9 mouse cellular contexts compared by ENCODE assay signal in genomic region chr16:93682156-93682688, GRCm38 (mm10). TPM values are rescaled to one million over a fixed set of nuclear protein-coding genes. Genes with fewer than 3 reads are reported as not detected.
A peak's percentile ranks its signal among the peaks of the same experiment; 100 is the strongest.
DNase-seq lines count a peak whose midpoint lies in the region; ATAC-seq and TF ChIP-seq lines count a peak whose summit lies in the region.
"Had no signal": no experiment of that assay in that cellular context is flagged by ENCODE, and none has a peak within 500 bp of the region (broad histone marks: within the 10 kb centered on the region; RNA-seq: fewer than 3 reads in every experiment).

No protein-coding gene starts in this region.

- peak; percentile 58 for DNase-seq in heart, embryonic 10.5 days (ENCODE audit: low spot score)
- no peak for DNase-seq in heart, postnatal 4 days
- DNase-seq in ES-E14 (ENCODE audit: low read depth, low spot score): peak; percentile 64
- DNase-seq in forebrain, postnatal 0 days: no peak
- no peak for DNase-seq in left cerebral cortex, postnatal 36 days (ENCODE audit: low spot score in 2 of 2)
- DNase-seq in thymus, adult 18-20 months: no peak
- no peak for DNase-seq in layer of hippocampus, postnatal 36 days

- H3K4me3 ChIP-seq in heart, embryonic 10.5 days: peak overlapping the region; percentile 61
- peak overlapping the region; percentile 60 to 74; a peak in 3 of 4 replicates for H3K4me3 ChIP-seq in ES-E14 (ENCODE audit: insufficient read depth in 1 of 2, low read depth in 1 of 2, low read length in 2 of 2, poor library complexity in 1 of 2, severe bottlenecking in 1 of 2)
- H3K4me3 ChIP-seq in forebrain, postnatal 0 days (ENCODE audit: low read depth, low read length): no peak overlapping the region

- ATAC-seq in forebrain, postnatal 0 days: no peak
- peak; percentile 23 for ATAC-seq in megakaryocyte, adult 5-6 weeks (ENCODE audit: poor library complexity, severe bottlenecking)

- in situ Hi-C loops in ES-E14 (cut with MboI; ENCODE audit: low sequenced_read_pairs in 2 of 2, unreplicated experiment in 2 of 2): loop anchor here (10.0 kb wide), 2 partner anchors 93 to 103 kb away; no protein-coding TSS in a partner anchor

- H3K9ac ChIP-seq in ES-E14 (ENCODE audit: insufficient read depth, low read depth, low read length, poor library complexity, severe bottlenecking): peak overlapping the region; percentile 81
- H3K9ac ChIP-seq in forebrain, postnatal 0 days: no peak overlapping the region

- TF ChIP-seq CTCF in forebrain, postnatal 0 days (IDR thresholded peaks at IDR 0.05; ENCODE audit: low read depth): no peak

- H3K27me3 ChIP-seq in heart, embryonic 10.5 days (ENCODE audit: insufficient read depth, poor library complexity, severe bottlenecking): peaks cover 60% of the 10 kb centered on the region
- H3K27me3 ChIP-seq in forebrain, postnatal 0 days (ENCODE audit: insufficient read depth, low read length): peaks cover 32% of the 10 kb centered on the region

- H3K36me3 ChIP-seq in heart, embryonic 10.5 days: no peaks in the 10 kb centered on the region
- peaks cover 4% of the 10 kb centered on the region; the same call in 1 of the 2 replicates for H3K36me3 ChIP-seq in ES-E14 (ENCODE audit: control insufficient read depth, insufficient read depth, low read length, poor library complexity, severe bottlenecking)
- H3K36me3 ChIP-seq in forebrain, postnatal 0 days (ENCODE audit: insufficient read depth): no peaks in the 10 kb centered on the region
- H3K36me3 ChIP-seq: G1E had no signal

- peak overlapping the region; percentile 65 for H3K4me2 ChIP-seq in forebrain, postnatal 0 days (ENCODE audit: low read depth)

- no peaks in the 10 kb centered on the region for H3K9me3 ChIP-seq in heart, embryonic 10.5 days
- no peaks in the 10 kb centered on the region for H3K9me3 ChIP-seq in ES-E14 (ENCODE audit: control insufficient read depth, insufficient read depth, low read depth, low read length)
- no peaks in the 10 kb centered on the region for H3K9me3 ChIP-seq in forebrain, postnatal 0 days (ENCODE audit: low read length)

- H3K27ac ChIP-seq in heart, embryonic 10.5 days: no peak overlapping the region
- H3K27ac ChIP-seq in ES-E14 (ENCODE audit: insufficient read depth, low read depth, low read length, poor library complexity, severe bottlenecking): peak overlapping the region; percentile 84
- H3K27ac ChIP-seq in forebrain, postnatal 0 days (ENCODE audit: low read depth, low read length): no peak overlapping the region

- WGBS in heart, embryonic 10.5 days: 21% methylated on average over 13 of the region's 13 CpGs
- WGBS in forebrain, postnatal 0 days: 23% methylated on average over 13 of the region's 13 CpGs

- peaks cover 19% of the 10 kb centered on the region for H3K4me1 ChIP-seq in heart, embryonic 10.5 days
- peaks cover 12 to 21% of the 10 kb centered on the region in 2 experiments; a peak in 3 of 4 replicates for H3K4me1 ChIP-seq in ES-E14 (ENCODE audit: control insufficient read depth in 2 of 2, insufficient read depth in 2 of 2, low read length in 2 of 2, poor library complexity in 1 of 2)
- peaks cover 5% of the 10 kb centered on the region; the same call in 1 of the 2 replicates for H3K4me1 ChIP-seq in forebrain, postnatal 0 days (ENCODE audit: insufficient read depth)

- intact Hi-C loops in left cerebral cortex, postnatal 36 days (cut with DNase I): loop anchor here (10.0 kb wide), 1 partner anchor 83 kb away; no protein-coding TSS in a partner anchor

TF ChIP-seq in ES-E14, 5 proteins besides CTCF, POLR2A, EP300 and RAD21:
- TF ChIP-seq ZC3H11A (IDR thresholded peaks at IDR 0.05; ENCODE audit: borderline replicate concordance, low read depth, low read length): no peak
- TF ChIP-seq MAFK (IDR thresholded peaks at IDR 0.05; ENCODE audit: insufficient read depth, low read depth, low read length): peak; percentile 95

RNA-seq across cellular contexts. Expression of gene Cbr3, which starts 0.8 kb away (rescaled TPM):
- polyA plus RNA-seq in heart, embryonic 10.5 days (2016; fragmentation: Nextera tagmentation; extraction: Ambion mirVana): 0.20 and 0.23 TPM in 2 replicates
- total RNA-seq in heart, postnatal 4 days (2021): 1 to 10 TPM; 2.2 to 2.5 TPM
- total RNA-seq in ES-E14 (2012; rRNA removed): 15.2 and 16.0 TPM in 2 replicates
- 1.9 and 3.8 TPM in 2 replicates for total RNA-seq in forebrain, postnatal 0 days (2014; rRNA removed)
- 5.0 and 5.3 TPM in 2 replicates for polyA plus RNA-seq in forebrain, postnatal 0 days (2015; fragmentation: Nextera tagmentation; extraction: Ambion mirVana)
- total RNA-seq in megakaryocyte, adult 5-6 weeks (2015): 0.83 and 1.8 TPM in 2 replicates
- total RNA-seq in megakaryocyte, adult 5-6 weeks (2017): 0.73 and 1.3 TPM in 2 replicates
- total RNA-seq in left cerebral cortex, postnatal 36 days (2021): 10 to 100 TPM; 14.5 to 15.9 TPM
- total RNA-seq in layer of hippocampus, postnatal 36 days (2021): 10 to 100 TPM; 18.2 to 19.8 TPM
- total RNA-seq: G1E had no signal
- polyA plus RNA-seq: G1E had no signal

RNA-seq across cellular contexts. Expression of gene Dop1b, which starts 29.5 kb away (rescaled TPM):
- polyA plus RNA-seq in heart, embryonic 10.5 days (2016; fragmentation: Nextera tagmentation; extraction: Ambion mirVana): 6.3 and 7.4 TPM in 2 replicates
- 10 to 100 TPM; 15.0 to 18.3 TPM for total RNA-seq in heart, postnatal 4 days (2021)
- total RNA-seq in ES-E14 (2012; rRNA removed): 11.6 and 16.8 TPM in 2 replicates
- total RNA-seq in forebrain, postnatal 0 days (2014; rRNA removed): 38.7 and 48.4 TPM in 2 replicates
- polyA plus RNA-seq in forebrain, postnatal 0 days (2015; fragmentation: Nextera tagmentation; extraction: Ambion mirVana): 19.4 and 22.0 TPM in 2 replicates
- total RNA-seq in megakaryocyte, adult 5-6 weeks (2015): 20.3 and 38.8 TPM in 2 replicates
- total RNA-seq in megakaryocyte, adult 5-6 weeks (2017): 10.5 and 15.2 TPM in 2 replicates
- 100 to 1,000 TPM in 1 of 2 experiments, 10 to 100 TPM in 1; 90.5 to 103 TPM for total RNA-seq in left cerebral cortex, postnatal 36 days (2021)
- 100 to 1,000 TPM; 104 to 114 TPM for total RNA-seq in layer of hippocampus, postnatal 36 days (2021)

RNA-seq across cellular contexts. Expression of gene Gm5678, which starts 54.3 kb away (rescaled TPM):
- not detected in 2 replicates for polyA plus RNA-seq in heart, embryonic 10.5 days (2016; fragmentation: Nextera tagmentation; extraction: Ambion mirVana)
- 1 to 10 TPM in 1 of 2 experiments, under 1 TPM in 1; 0.62 to 1.5 TPM for total RNA-seq in heart, postnatal 4 days (2021)
- not detected in 2 replicates for total RNA-seq in ES-E14 (2012; rRNA removed)
- not detected in 2 replicates for total RNA-seq in forebrain, postnatal 0 days (2014; rRNA removed)
- not detected in 2 replicates for polyA plus RNA-seq in forebrain, postnatal 0 days (2015; fragmentation: Nextera tagmentation; extraction: Ambion mirVana)
- total RNA-seq in megakaryocyte, adult 5-6 weeks (2015): not detected in 2 replicates
- not detected in 2 replicates for total RNA-seq in megakaryocyte, adult 5-6 weeks (2017)
- 1 to 10 TPM; 3.1 to 3.9 TPM for total RNA-seq in left cerebral cortex, postnatal 36 days (2021)
- total RNA-seq in layer of hippocampus, postnatal 36 days (2021): 1 to 10 TPM; 2.8 to 4.1 TPM
- polyA plus RNA-seq: G1E had no signal

Comparison
In these comparisons a context has a peak if more than half of its experiments do, and no peak if none do; other contexts are left out.
1. DNase-seq: peak in heart, embryonic 10.5 days (single experiment) and ES-E14 (single experiment); none in heart, postnatal 4 days (single experiment), forebrain, postnatal 0 days (single experiment), left cerebral cortex, postnatal 36 days (0 of 2), thymus, adult 18-20 months (0 of 2) and layer of hippocampus, postnatal 36 days (0 of 2).